22 mouse cellular contexts compared by ENCODE assay signal in the genomic region with DNA sequence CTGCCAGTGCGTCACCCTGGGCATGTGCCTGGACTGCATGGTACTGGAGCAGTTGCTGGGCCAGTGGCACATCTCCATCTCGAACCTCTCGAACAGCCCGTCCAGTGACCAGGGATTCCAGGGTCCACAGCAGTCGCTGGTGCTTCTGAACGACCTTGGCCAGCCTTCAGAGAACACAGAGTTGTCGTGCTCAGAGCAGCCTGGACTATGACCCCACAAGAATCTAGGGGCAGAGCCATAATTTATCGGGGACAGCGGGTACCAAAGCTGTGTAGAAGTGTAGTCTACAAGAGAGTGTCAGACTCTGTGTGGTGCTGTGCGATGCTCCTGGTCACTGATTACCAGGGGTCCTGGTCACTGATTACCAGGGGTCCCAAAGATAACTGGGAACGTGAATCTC. TPM values are rescaled to one million over a fixed set of nuclear protein-coding genes. Genes with fewer than 3 reads are reported as not detected.
DNase-seq lines count a peak whose midpoint lies in the region; ATAC-seq and TF ChIP-seq lines count a peak whose summit lies in the region.
"Had no signal": no experiment of that assay in that cellular context is flagged by ENCODE, and none has a peak within 500 bp of the region (broad histone marks: within the 10 kb centered on the region; RNA-seq: fewer than 3 reads in every experiment).

No protein-coding gene starts in this region.

- no peak overlapping the region for H3K4me2 ChIP-seq in heart, embryonic 13.5 days
- H3K4me2 ChIP-seq in liver, postnatal 0 days (ENCODE audit: low read depth, low read length) = peak overlapping the region; percentile 44
- no peak overlapping the region for H3K4me2 ChIP-seq in forebrain, embryonic 11.5 days (ENCODE audit: low read depth, low read length, severe bottlenecking)
- H3K4me2 ChIP-seq: hindbrain, embryonic 14.5 days had no signal

- peak overlapping the region; percentile 26; the same call in 1 of the 2 replicates for H3K27ac ChIP-seq in heart, embryonic 13.5 days (replicated peaks)
- H3K27ac ChIP-seq in liver, postnatal 0 days (ENCODE audit: low read depth) = peak overlapping the region; percentile 67
- no peak overlapping the region for H3K27ac ChIP-seq in forebrain, embryonic 11.5 days (ENCODE audit: low read depth, low read length)
- H3K27ac ChIP-seq: forebrain, embryonic 10.5 days; hindbrain, embryonic 14.5 days; liver, embryonic 14.5 days had no signal

- TF ChIP-seq CTCF in liver, postnatal 0 days (IDR thresholded peaks at IDR 0.05; ENCODE audit: low read depth) = no peak

- H3K9me3 ChIP-seq in heart, embryonic 13.5 days = no peaks in the 10 kb centered on the region
- H3K9me3 ChIP-seq in liver, postnatal 0 days (ENCODE audit: low read length) = no peaks in the 10 kb centered on the region
- H3K9me3 ChIP-seq in forebrain, embryonic 11.5 days (ENCODE audit: control insufficient read depth, low read length) = no peaks in the 10 kb centered on the region
- H3K9me3 ChIP-seq: forebrain, embryonic 10.5 days; megakaryocyte, embryonic 14.5 days had no signal

- H3K36me3 ChIP-seq in heart, embryonic 13.5 days = peaks cover 53% of the 10 kb centered on the region
- H3K36me3 ChIP-seq in liver, postnatal 0 days (replicated peaks; ENCODE audit: insufficient read depth, low read length) = peaks cover 34% of the 10 kb centered on the region
- H3K36me3 ChIP-seq in forebrain, embryonic 11.5 days (ENCODE audit: control insufficient read depth, insufficient read depth, low read length) = no peaks in the 10 kb centered on the region; the same call in 1 of the 2 replicates

- DNase-seq in heart, adult 8-10 months (ENCODE audit: low spot score) = no peak
- peak; percentile 52 to 57 for DNase-seq in kidney, adult 8-10 months
- DNase-seq in kidney, postnatal 10 days = peak; percentile 36
- DNase-seq in liver, postnatal 0 days = no peak
- DNase-seq in forebrain, embryonic 11.5 days (ENCODE audit: low spot score) = no peak
- DNase-seq in layer of hippocampus, postnatal 10 days (ENCODE audit: low spot score in 2 of 2) = no peak
- DNase-seq: B cell, adult 2 months; cerebellum, adult 2 months; gastrocnemius, postnatal 25 days; left cerebral cortex, postnatal 4 days; right cerebral cortex, postnatal 4 days; thymus, adult 2 months had no signal

- no peak overlapping the region for H3K9ac ChIP-seq in heart, embryonic 13.5 days
- peak overlapping the region; percentile 13; the same call in 1 of the 2 replicates for H3K9ac ChIP-seq in liver, postnatal 0 days (replicated peaks)
- H3K9ac ChIP-seq in forebrain, embryonic 11.5 days (ENCODE audit: low read length) = no peak overlapping the region
- H3K9ac ChIP-seq: hindbrain, embryonic 14.5 days; liver, embryonic 14.5 days had no signal

- peaks cover 11% of the 10 kb centered on the region for H3K4me1 ChIP-seq in heart, embryonic 13.5 days
- peaks cover 14% of the 10 kb centered on the region for H3K4me1 ChIP-seq in liver, postnatal 0 days (ENCODE audit: insufficient read depth)
- no peaks in the 10 kb centered on the region; the same call in 1 of the 2 replicates for H3K4me1 ChIP-seq in forebrain, embryonic 11.5 days (replicated peaks; ENCODE audit: control insufficient read depth, insufficient read depth, low read length)

- H3K27me3 ChIP-seq in heart, embryonic 13.5 days (replicated peaks) = no peaks in the 10 kb centered on the region
- no peaks in the 10 kb centered on the region for H3K27me3 ChIP-seq in liver, postnatal 0 days (ENCODE audit: insufficient read depth, low read length)
- H3K27me3 ChIP-seq in forebrain, embryonic 11.5 days (ENCODE audit: control insufficient read depth, insufficient read depth, low read length) = no peaks in the 10 kb centered on the region

- ATAC-seq in heart, embryonic 13.5 days (ENCODE audit: extremely low read depth, insufficient number of reproducible peaks, low FRiP score, low TSS enrichment) = no peak
- ATAC-seq in liver, postnatal 0 days = peak; percentile 80
- no peak for ATAC-seq in forebrain, embryonic 11.5 days (replicated peaks; ENCODE audit: low FRiP score)

- TF ChIP-seq EP300 in liver, postnatal 0 days (IDR thresholded peaks at IDR 0.05; ENCODE audit: low read depth) = no peak

- 71% methylated on average over 11 of the region's 11 CpGs for WGBS in heart, embryonic 13.5 days
- 69% methylated on average over 11 of the region's 11 CpGs for WGBS in liver, postnatal 0 days (ENCODE audit: insufficient replicate concordance)
- 95% methylated on average over 11 of the region's 11 CpGs for WGBS in forebrain, embryonic 11.5 days

- no peak overlapping the region for H3K4me3 ChIP-seq in heart, embryonic 13.5 days
- no peak overlapping the region for H3K4me3 ChIP-seq in liver, postnatal 0 days (ENCODE audit: low read depth, low read length)
- H3K4me3 ChIP-seq in forebrain, embryonic 11.5 days (ENCODE audit: low read depth, low read length) = no peak overlapping the region
- H3K4me3 ChIP-seq: forebrain, embryonic 10.5 days; megakaryocyte, embryonic 14.5 days had no signal

RNA-seq across cellular contexts. Expression of a gene that starts 6.2 kb away (rescaled TPM):
- polyA plus RNA-seq in heart, embryonic 13.5 days (2015; fragmentation: Nextera tagmentation; extraction: Ambion mirVana) = 82.2 and 89.3 TPM in 2 replicates
- 10 to 100 TPM; 40.4 to 50.5 (median 48.0) TPM for total RNA-seq in heart, adult 8-10 months (2022)
- 37.6 and 37.8 TPM in 2 replicates for polyA plus RNA-seq in liver, postnatal 0 days (2015; fragmentation: Nextera tagmentation; extraction: Ambion mirVana)
- polyA plus RNA-seq in forebrain, embryonic 11.5 days (2014; fragmentation: Nextera tagmentation; extraction: Ambion mirVana) = 95.9 and 110 TPM in 2 replicates
- total RNA-seq in layer of hippocampus, postnatal 10 days (2021) = 10 to 100 TPM; 60.7 to 63.1 TPM

RNA-seq across cellular contexts. Expression of a gene that starts 6.5 kb away (rescaled TPM):
- polyA plus RNA-seq in heart, embryonic 13.5 days (2015; fragmentation: Nextera tagmentation; extraction: Ambion mirVana) = 31.8 and 33.4 TPM in 2 replicates
- 10 to 100 TPM; 24.9 to 36.9 (median 29.2) TPM for total RNA-seq in heart, adult 8-10 months (2022)
- polyA plus RNA-seq in liver, postnatal 0 days (2015; fragmentation: Nextera tagmentation; extraction: Ambion mirVana) = 26.8 and 29.6 TPM in 2 replicates
- 44.0 and 44.1 TPM in 2 replicates for polyA plus RNA-seq in forebrain, embryonic 11.5 days (2014; fragmentation: Nextera tagmentation; extraction: Ambion mirVana)
- 10 to 100 TPM; 12.2 to 17.3 TPM for total RNA-seq in layer of hippocampus, postnatal 10 days (2021)

RNA-seq across cellular contexts. Expression of a gene that starts 11.7 kb away (rescaled TPM):
- polyA plus RNA-seq in heart, embryonic 13.5 days (2015; fragmentation: Nextera tagmentation; extraction: Ambion mirVana) = 0.88 and 1.0 TPM in 2 replicates
- total RNA-seq in heart, adult 8-10 months (2022) = 1 to 10 TPM; 6.1 to 7.9 (median 6.5) TPM
- polyA plus RNA-seq in liver, postnatal 0 days (2015; fragmentation: Nextera tagmentation; extraction: Ambion mirVana) = 2.0 and 2.3 TPM in 2 replicates
- polyA plus RNA-seq in forebrain, embryonic 11.5 days (2014; fragmentation: Nextera tagmentation; extraction: Ambion mirVana) = 1.2 and 1.8 TPM in 2 replicates
- total RNA-seq in layer of hippocampus, postnatal 10 days (2021) = 1 to 10 TPM; 4.3 to 6.0 TPM

RNA-seq across cellular contexts. Expression of a gene that starts 11.9 kb away (rescaled TPM):
- 0.17 TPM in 1 of 2 replicates, not detected in the other for polyA plus RNA-seq in heart, embryonic 13.5 days (2015; fragmentation: Nextera tagmentation; extraction: Ambion mirVana)
- 1 to 10 TPM in 1 of 4 experiments, not detected in 3; 1.7 TPM for total RNA-seq in heart, adult 8-10 months (2022)
- polyA plus RNA-seq in liver, postnatal 0 days (2015; fragmentation: Nextera tagmentation; extraction: Ambion mirVana) = 0.27 and 0.70 TPM in 2 replicates
- 0.45 and 0.55 TPM in 2 replicates for polyA plus RNA-seq in forebrain, embryonic 11.5 days (2014; fragmentation: Nextera tagmentation; extraction: Ambion mirVana)
- not detected for total RNA-seq in layer of hippocampus, postnatal 10 days (2021)
- total RNA-seq: adrenal gland, postnatal 4 days; gastrocnemius, postnatal 25 days; heart, postnatal 25 days; layer of hippocampus, adult 8-10 months; left cerebral cortex, adult 18-20 months had no signal
- polyA plus RNA-seq: hindbrain, embryonic 14.5 days; stomach, embryonic 16.5 days had no signal

RNA-seq across cellular contexts. Expression of a gene that starts 15.8 kb away (rescaled TPM):
- 2.9 and 3.6 TPM in 2 replicates for polyA plus RNA-seq in heart, embryonic 13.5 days (2015; fragmentation: Nextera tagmentation; extraction: Ambion mirVana)
- total RNA-seq in heart, adult 8-10 months (2022) = 10 to 100 TPM; 32.0 to 50.7 (median 41.1) TPM
- polyA plus RNA-seq in liver, postnatal 0 days (2015; fragmentation: Nextera tagmentation; extraction: Ambion mirVana) = not detected in 2 replicates
- polyA plus RNA-seq in forebrain, embryonic 11.5 days (2014; fragmentation: Nextera tagmentation; extraction: Ambion mirVana) = 3.6 and 4.6 TPM in 2 replicates
- total RNA-seq in layer of hippocampus, postnatal 10 days (2021) = 1,000 to 10,000 TPM; 1,094 to 1,136 TPM

Comparison
In these comparisons a context has a peak if more than half of its experiments do, and no peak if none do; other contexts are left out.
1. DNase-seq: peak in kidney, adult 8-10 months (2 of 2) and kidney, postnatal 10 days (single experiment); none in heart, adult 8-10 months (single experiment), liver, postnatal 0 days (single experiment), forebrain, embryonic 11.5 days (single experiment) and layer of hippocampus, postnatal 10 days (0 of 2).